Mouse (Mus musculus) CD4-positive, CD25-positive, alpha-beta regulatory T cell, adult 4 months (primary cell): Measurements from ENCODE around the gene Ccdc81. TPM values are rescaled to one million over a fixed set of nuclear protein-coding genes. Genes with fewer than 3 reads are reported as not detected.

Experiments used
- ATAC-seq: one replicate; pipeline ENCODE4 v1.8.0; 2017
- polyA plus RNA-seq, 2 experiments: library from polyadenylated mRNA; unstranded; fragments of 100-300 nt; shearing (Covaris generic); gene quantifications; one replicate each; pipeline ENCODE4 v1.2.1; 2017

Ccdc81 gene
- polyA plus RNA-seq: not detected

DNA sequence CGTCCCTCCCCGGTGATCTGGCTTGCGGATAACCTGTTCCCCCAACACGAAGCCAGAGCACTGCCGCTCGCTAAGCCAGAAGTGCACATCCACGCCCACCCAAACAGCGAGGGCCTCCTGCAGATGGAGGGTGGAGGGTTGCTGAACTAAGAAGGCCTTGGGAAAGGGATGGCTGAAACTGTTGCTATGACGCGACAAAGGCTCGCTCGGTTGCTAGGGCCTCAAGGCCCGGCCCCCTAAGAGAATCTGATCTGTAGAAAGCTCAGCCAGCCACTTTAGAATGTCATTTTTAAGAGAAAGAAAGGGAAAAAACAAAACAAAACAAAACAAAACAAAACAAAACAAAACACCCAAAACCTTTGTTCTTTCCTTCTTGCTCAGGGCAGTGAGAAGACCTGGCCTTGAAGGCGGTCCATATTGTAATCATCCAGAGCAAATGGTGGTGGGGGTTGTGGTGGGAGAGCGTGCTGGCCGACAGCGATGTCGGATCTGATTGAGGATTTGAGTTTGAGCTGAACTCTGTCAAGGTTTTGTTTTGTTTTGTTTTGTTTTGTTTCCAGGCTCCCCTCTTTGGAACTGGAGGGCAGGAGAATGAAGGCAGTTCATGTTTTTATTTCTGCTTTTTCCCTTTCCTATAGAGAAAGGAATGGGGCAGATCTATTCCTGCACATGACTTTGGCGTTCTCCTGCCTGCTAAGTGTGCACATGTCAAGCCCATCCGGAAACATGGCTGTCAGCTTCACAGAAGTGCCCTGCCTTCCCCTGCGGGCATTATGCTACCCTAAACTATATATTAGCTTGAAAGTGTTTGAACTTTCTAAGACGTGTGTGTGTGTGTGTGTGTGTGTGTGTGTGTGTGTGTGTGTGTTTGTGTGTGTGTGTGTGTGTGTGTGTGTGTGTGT is at the start of gene Ccdc81:
Gene Ccdc81, minus strand, starts transcription at position 188 of the 902 bp plus-strand sequence.
- ATAC-seq: no peak

DNA sequence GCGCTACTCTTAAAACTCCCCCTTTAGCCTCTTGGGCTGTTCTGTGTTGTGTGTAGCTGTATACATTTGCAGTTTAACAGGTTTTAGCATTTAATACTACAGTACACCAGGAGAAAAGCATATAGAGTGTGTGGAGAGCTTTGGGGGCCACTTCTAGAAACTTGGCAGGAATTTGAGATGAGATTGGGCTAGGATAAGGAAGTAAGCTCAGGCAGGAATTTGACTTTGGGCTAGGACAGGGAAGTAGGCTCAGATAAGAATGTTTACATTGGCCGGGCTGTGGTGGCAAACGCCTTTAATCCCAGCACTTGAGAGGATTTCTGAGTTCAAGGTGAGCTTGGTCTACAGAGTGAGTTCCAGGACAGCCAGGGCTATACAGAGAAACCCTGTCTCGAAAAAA is 46.0 kb upstream of the Ccdc81 start:
- ATAC-seq: no peak

DNA sequence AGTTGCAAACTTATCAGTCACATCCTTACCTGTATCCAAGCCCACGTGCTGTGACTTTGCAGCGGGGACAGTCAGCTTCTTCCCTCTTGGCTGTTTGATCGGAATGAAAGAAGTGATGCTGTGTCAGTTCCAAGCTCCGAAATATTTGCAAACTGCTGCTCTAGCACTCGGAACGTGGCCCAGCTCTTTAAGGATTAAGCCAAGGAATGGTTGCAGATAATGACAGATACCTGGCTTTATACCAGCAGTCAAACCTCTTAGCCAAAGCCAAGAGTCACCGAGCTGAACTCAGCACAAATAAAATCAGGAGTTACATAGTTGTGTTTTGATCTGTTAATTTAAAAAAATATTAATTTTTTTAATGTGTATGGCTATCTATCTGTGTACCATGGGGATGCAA is 44.6 kb upstream of the Ccdc81 start:
- ATAC-seq: no peak

GRCm38 (mm10) chr7:89940571-89941463 is 37.4 kb upstream of the Ccdc81 start, which contains the start of gene Hikeshi:
Gene Hikeshi (minus strand): TSS chr7:89941204.
- ATAC-seq: peak; percentile 98

DNA sequence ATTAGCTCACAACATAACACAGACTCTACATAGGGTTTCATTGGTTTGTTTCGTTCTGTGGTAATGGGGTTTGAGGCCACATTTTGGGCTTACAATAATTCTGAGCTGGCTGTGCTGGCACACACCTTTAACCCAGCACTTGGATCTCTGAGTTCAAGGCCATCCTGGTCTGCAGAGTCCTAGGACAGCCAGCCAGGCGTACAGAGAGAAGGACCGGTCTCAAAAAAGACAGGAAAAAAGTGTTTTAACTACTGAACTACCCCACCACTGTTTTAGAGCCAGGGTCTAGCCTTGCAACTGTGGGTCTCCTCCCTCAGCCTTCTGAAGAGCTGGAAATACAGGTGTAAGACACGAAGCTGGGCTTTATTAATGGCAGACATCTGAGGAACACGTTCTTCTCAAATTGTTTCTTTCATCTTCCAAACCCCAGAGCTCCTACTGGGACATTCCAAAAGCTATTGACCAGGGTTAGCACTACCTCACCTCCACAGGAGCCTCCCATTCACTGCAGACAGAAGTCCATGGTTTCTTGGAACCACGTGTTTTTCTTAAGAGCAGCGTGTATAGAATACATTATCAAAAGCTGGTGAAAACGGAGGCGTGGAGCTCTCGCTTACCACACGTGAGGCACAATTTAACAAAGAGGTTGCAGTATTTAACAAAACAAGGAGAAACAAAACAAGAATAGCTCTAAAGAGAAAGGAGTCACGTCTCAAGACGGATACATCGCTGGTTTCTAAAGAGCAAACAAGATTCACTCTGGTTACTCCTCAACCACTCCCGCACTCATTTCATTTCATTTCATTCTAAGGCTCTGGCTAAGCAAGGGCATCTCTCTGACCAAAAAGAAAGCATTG is 36.3 kb upstream of the Ccdc81 start:
- no peak for ATAC-seq

- ATAC-seq: no peak
Measured at GRCm38 (mm10) chr7:89923441-89924180, 20.2 kb upstream of the Ccdc81 start.

GRCm38 (mm10) chr7:89917776-89918175 is 14.3 kb upstream of the Ccdc81 start:
- no peak for ATAC-seq

DNA sequence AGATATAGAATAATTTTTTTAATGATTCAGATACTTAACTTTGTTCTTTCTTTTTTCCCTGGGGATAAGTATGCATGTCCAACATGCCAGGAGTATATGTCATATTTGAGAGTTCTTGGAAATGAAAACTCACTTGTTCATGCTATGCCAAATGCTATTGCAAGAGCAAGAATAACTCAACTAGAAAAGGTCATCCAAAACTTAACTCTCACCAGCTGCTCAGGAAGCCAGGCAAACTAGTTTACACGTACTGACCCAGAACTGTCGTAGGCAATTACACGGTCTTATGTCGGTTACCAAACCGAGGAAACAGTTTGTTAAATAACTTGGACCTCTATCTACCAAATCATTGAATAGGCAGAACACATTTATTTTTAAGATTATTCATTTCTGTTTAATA is 13.3 kb upstream of the Ccdc81 start:
- ATAC-seq: no peak

GRCm38 (mm10) chr7:89913432-89914158 is 10.2 kb upstream of the Ccdc81 start:
- ATAC-seq: no peak

GRCm38 (mm10) chr7:89912356-89912755 is 8.9 kb upstream of the Ccdc81 start:
- ATAC-seq: no peak

DNA sequence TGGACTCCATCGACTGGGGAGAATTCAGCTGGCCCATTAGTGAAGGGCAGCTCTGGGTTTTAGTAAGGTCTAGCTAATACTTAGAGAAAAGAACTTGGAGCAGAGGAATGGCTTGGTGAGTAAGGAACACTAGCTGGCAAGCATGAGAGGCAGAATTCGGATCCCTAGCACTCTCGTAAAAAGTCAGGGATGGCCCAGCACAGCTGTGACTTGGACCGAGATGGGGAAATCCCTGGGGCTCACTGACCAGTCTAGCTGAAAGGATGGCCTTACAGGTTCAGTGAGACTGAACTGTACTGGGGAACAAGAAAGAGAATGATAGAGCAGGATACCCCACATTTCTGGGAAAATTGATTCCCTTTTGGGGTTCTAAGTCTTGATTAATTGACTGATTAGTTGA is 6.3 kb upstream of the Ccdc81 start:
- no peak for ATAC-seq

GRCm38 (mm10) chr7:89908899-89909621 is 5.6 kb upstream of the Ccdc81 start:
- no peak for ATAC-seq

- no peak for ATAC-seq
Measured at GRCm38 (mm10) chr7:89908421-89908820, 5.0 kb upstream of the Ccdc81 start.

DNA sequence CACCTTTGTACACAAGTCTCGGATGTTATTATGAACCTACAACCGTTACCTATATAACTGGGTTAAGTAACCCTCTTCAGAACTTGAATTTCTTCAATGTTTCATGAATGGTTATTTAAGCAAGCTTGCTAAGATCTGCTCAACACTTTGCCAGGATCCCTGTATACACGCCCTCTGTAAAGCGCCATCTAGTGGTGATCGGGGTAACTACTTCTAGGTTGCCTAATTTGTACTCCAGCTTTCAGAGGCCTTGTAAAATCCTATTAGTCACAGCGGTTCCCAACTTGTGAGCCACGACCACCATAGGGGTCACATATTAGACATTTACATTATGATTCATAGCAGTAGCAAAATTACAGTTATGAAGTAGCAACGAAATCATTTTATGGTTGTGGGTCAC is 4.5 kb upstream of the Ccdc81 start:
- peak; percentile 82 for ATAC-seq

GRCm38 (mm10) chr7:89903007-89903406 is 422 bp downstream of the Ccdc81 start:
- no peak for ATAC-seq

DNA sequence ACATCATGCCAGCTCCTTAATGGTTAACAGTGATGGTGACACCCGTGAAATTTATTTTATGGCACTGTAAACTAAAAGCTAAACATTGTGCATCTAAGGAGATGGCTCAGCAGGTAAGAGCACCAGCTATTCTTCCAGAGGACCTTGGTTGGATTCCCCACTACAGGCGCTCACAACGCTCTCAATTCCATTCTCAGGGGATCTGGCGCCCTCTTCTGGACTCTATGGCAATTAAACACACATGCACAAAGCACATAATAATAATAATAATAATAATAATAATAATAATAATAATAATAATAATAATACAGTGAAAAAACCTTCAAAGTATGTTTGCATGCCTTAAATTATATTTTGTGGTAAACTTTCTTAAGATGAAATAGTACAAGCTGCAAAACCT is 11.6 kb downstream of the Ccdc81 start:
- ATAC-seq: no peak

GRCm38 (mm10) chr7:89891412-89891811 is 12.0 kb downstream of the Ccdc81 start:
- ATAC-seq: no peak

- no peak for ATAC-seq
Measured at GRCm38 (mm10) chr7:89884551-89884950, 18.9 kb downstream of the Ccdc81 start.

DNA sequence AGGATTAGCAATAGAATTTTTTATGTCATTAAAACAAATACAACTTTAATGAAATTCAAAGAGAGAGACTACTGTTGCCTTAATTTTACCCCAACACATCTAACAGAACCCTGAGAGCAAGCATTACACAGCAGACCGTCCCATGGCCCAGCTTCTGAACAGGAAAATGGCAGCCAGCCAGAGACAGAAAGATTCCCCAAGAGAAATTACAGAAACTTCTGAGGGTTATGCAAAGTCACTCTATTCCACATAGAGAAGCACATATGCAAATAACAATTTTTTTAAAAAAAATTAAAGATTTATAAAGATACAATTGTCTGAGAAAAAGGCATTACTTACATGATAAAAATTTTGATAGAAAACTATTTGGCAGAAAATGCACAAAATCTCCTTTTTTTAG is 23.7 kb downstream of the Ccdc81 start:
- ATAC-seq: no peak

GRCm38 (mm10) chr7:89867221-89867620 is 36.2 kb downstream of the Ccdc81 start:
- no peak for ATAC-seq
